Mouse (Mus musculus): ENCODE data around the gene Tenm2. TPM values are rescaled to one million over a fixed set of nuclear protein-coding genes. Genes with fewer than 3 reads are reported as not detected.

The Tenm2 gene
- polyA plus RNA-seq, 1 experiment from 2014 or later: 18.3 TPM

DNA sequence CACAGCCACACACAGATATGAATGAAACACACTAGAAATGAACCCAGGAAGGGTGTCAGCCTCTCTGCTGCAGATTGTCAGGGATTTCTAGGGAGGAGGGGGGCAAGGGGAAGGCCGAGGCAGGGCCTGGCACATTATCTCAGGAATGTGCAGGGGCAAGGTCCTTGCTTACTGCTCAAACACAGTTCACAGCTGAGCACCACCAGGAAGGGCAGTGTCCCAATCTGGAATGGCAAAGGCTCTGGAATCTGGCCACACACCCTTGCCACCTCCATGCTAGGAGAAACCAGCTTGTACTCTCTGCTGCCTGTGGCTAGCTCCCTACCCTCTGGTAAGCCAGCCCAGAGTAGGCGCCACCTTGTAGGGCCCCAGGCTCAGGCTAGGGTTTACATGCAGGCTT is 1272.2 kb downstream of the Tenm2 start:
- H3K27me3 ChIP-seq: no peaks in the 10 kb centered on the region
- H3K4me1 ChIP-seq: peaks cover 3% of the 10 kb centered on the region
- no peaks in the 10 kb centered on the region for H3K9me3 ChIP-seq
- H3K9ac ChIP-seq (replicated peaks): no peak overlapping the region
- H3K4me2 ChIP-seq (replicated peaks): no peak overlapping the region
- no peaks in the 10 kb centered on the region for H3K36me3 ChIP-seq
- WGBS: 64% methylated on average over 2 of the region's 2 CpGs
- no peak for ATAC-seq (ENCODE audit: low FRiP score, low read depth)
- H3K4me3 ChIP-seq: no peak overlapping the region
- no peak overlapping the region for H3K27ac ChIP-seq (replicated peaks)

DNA sequence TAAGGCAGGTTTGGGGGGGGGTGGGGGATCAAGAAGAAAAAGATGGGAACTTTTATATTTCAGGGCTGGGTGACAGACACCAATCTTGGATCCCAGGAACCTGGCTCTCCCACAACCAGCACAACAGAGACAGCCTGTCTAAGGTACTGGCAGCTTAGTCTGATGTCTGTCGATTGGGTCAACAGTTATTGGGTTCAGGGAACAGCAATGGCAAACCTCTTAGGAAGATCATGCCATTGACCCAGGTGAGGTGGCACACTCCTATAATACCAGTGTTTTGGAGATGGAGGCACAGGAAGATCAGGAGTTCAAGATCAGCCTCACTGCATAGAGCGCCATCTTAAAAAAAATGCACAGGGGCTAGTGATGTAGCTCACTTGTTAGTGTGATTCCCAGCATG is 1273.3 kb downstream of the Tenm2 start:
- H3K27ac ChIP-seq (replicated peaks): no peak overlapping the region
- H3K4me2 ChIP-seq (replicated peaks): no peak overlapping the region
- no peaks in the 10 kb centered on the region for H3K36me3 ChIP-seq
- no peak overlapping the region for H3K4me3 ChIP-seq
- no peak for ATAC-seq (ENCODE audit: low FRiP score, low read depth)
- no peaks in the 10 kb centered on the region for H3K27me3 ChIP-seq
- H3K4me1 ChIP-seq: peaks cover 3% of the 10 kb centered on the region
- H3K9ac ChIP-seq (replicated peaks): no peak overlapping the region
- 95% methylated on average over 2 of the region's 2 CpGs for WGBS
- H3K9me3 ChIP-seq: no peaks in the 10 kb centered on the region

DNA sequence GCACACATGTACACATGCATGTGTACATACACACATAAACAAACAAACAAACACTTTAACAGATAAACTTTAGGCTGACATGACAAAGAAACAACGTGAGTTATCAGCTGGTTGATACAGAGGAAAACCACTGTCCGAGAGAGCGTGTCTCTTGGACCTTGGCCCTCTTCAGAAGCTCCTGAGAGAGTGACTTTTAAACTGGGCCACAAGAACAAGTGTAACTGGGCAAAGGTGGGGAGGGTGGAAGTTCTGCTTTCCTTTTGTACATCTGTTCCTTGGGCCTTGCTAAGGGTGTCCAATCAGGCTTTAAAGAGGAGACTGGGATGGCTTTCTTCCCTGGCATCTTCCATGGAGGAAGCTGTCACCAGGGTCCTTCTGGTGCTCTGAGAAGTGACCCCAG is 1276.5 kb downstream of the Tenm2 start:
- Histone ChIP-seq H3K4me1 (peaks cover 3% of the 10 kb centered on the region), H3K9me3 (no peaks in the 10 kb centered on the region), H3K27ac (replicated peaks) (no peak overlapping the region), H3K4me3 (no peak overlapping the region), H3K4me2 (replicated peaks) (no peak overlapping the region), H3K36me3 (no peaks in the 10 kb centered on the region), H3K9ac (replicated peaks) (no peak overlapping the region), H3K27me3 (no peaks in the 10 kb centered on the region)
- ATAC-seq (ENCODE audit: low FRiP score, low read depth): no peak
- WGBS: 87% methylated on average over 3 of the region's 3 CpGs
